Mouse (Mus musculus): ENCODE data around the gene Mylip.

Mylip gene

DNA sequence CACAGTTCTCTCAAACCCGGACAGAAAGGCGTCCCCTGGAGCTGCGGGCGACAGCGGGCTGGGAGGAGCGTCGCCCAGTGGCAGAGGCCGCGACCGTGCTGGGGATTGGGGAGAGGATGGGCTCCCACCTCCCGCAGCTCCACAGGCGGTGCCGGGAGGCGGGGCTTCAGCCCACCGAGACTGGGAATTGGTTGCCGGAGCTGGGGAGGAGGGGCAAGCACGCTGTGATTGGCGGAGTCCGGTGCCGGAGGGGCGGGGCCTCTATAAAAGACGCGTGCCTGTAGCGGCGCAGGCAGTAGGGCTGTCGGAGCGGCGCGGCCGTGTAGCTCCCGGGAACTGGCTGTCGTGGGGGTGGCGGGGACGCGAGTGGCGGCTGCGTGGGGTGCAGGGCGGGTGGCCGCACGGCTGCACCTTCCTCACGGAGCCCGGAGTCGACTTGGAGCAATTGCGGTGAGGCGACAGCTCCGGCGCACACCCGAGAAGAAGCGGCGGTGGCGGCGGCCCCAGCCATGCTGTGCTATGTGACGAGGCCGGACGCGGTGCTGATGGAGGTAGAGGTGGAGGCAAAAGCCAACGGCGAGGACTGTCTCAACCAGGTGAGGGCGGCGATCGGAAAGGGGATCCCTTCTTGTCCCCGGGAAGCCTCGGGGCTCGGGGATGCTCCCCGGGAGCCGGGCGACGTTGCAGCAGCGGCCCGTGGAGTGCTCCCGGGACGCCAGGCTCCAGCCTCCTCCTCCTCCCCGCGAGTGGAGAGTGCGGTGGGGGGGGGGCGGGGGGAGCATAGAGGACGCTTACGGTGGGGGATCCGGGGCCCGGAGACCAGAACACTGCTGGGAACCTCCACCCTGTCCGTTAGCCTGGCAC is at the start of gene Mylip:
Gene Mylip, plus strand, starts transcription at position 295 of the 864 bp plus-strand sequence.
- peak; percentile 91 for DNase-seq (ENCODE audit: low read depth, low spot score)

- DNase-seq (ENCODE audit: low read depth, low spot score), result no peak
Observed at GRCm38 (mm10) chr13:45341991-45342390, 47.6 kb upstream of the Mylip start.

DNA sequence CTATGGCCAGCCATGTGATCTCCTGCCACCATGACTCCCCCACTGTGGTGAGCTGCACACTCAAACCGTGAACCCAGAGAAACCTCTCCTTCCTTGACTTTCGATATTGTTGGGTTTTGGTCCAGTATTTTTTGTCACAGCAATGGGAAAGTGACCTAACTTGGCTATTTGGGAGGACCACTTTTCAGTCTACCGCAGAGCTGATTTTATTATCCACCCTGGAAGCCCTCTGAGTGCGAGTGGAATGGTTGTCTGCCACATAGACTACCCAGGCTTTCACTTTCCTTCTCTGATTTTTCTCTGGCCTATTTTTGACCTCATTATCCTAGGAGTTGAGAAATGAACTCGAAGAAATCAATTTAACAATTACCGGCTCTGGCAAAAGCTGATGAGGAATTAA is 46.0 kb upstream of the Mylip start:
- no peak for DNase-seq (ENCODE audit: low read depth, low spot score)

DNA sequence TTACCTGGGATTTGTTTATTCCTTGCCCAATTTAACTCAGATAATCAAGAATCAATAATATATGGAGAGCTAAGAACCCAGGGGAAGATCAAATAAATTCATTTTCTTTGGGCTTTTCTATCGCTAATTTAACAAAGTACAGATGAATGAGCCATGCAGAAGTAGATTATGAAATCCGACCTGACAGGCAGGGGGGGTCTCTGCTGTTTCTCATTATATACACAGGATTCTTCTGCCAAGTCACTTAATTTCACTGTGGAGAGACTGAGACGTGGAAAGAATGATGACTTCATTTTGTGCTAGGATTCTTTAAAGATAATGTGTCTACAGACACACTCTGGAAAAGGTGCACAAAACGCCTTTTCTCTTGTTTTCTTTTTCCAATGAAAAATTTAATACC is 45.6 kb upstream of the Mylip start:
- DNase-seq (ENCODE audit: low read depth, low spot score), result no peak

DNA sequence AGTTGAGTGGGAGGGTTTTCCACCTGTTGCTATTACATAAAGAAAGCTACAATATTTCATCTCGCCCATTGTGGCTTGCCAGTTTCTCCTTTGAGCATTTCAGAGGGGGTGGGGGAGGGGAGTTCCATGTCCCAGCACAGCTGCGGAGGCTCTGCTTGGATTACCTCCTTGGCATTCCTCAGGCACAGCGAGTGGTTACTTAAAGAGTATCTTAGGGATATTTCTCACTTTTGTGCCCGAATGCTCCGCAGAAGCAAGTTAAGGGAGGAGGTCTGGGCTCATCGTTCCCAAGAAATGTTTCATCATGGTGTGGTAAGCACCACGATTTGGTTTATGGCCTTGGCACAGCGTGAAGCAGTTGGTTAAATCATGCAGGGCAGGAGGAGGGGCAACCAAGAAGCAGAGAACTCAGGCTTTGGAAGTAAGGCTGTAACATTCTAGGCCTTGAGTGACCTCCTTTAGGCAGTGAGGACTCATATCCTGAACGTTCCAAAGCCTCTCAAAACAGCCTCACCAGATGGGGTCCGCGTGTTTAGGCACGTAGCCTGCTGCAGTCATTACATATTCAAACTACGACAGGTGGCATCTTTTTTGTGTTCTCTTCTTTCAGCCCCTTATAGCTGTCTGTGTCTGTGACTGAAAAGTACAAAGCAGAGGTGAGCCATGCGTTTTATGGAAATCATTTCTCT is 43.9 kb upstream of the Mylip start:
- no peak for DNase-seq (ENCODE audit: low read depth, low spot score)

DNA sequence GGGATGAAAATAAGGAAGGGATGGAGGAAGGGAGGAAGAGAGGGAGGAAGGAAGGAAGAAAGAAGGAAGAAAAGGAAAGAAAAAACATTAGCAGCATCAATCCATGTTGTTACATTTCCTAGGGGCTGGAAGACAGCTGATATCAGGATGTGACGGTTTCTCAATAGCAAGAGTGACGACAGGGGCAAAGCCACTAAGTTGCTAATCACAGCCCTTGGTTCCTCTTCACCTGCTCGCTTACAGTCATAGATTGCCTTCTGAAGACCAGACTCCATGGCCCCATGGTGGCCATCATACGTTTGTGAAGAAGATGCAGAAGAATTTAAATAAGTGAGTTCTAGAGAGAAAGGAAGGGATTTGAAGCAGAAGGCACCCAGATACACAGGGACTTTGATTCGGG is 38.1 kb upstream of the Mylip start:
- DNase-seq (ENCODE audit: low read depth, low spot score), result no peak

DNA sequence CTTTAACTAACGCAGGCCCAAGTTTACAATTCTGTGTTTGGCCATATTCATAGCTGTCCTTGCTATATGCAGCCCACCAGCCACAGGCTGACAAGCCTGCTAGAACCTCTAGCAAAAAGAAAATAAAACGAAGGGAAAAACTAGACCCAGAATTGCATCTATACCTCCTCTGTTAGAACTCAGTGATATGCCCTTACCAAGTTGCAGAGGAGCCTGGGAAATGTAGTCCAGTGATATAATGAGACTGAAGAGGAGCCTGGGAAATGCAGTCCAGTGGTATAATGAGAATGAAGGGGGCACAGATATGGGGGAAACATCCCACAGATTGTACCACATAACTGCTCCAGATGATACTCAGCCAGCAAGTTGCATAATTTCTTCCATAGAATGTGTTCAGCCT is 34.7 kb upstream of the Mylip start:
- DNase-seq (ENCODE audit: low read depth, low spot score), result peak; percentile 12

GRCm38 (mm10) chr13:45358208-45358607 is 31.3 kb upstream of the Mylip start:
- no peak for DNase-seq (ENCODE audit: low read depth, low spot score)

DNA sequence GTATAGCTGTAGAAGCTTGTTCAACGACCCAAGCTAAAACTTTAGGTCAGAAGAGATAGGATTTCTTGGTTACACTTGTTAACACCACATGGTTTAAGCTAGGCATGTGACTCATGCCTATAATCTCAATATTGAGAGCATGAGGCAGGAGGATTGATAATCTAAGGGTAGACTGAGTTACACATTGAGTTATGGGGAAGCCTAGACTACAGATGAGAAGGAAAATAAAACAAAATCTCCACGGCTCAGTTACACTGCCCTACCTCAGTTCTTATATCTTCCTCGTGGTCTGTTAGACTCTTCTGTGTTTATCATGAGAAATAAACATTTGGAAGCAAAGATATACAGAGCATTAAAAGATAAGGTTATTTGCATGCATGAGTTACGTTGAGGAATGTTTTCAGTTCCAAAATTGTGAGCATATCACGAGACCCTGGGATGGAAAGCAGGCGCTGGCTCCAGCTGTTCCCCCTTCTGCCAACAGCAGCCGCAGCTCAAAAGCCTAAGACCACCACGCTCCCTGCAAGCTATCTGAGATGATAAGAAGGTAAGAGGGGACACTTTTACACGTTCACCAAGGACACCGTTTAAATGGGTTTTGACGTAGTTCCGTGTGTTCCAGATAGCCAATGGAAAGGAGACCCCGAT is 30.7 kb upstream of the Mylip start:
- no peak for DNase-seq (ENCODE audit: low read depth, low spot score)

DNA sequence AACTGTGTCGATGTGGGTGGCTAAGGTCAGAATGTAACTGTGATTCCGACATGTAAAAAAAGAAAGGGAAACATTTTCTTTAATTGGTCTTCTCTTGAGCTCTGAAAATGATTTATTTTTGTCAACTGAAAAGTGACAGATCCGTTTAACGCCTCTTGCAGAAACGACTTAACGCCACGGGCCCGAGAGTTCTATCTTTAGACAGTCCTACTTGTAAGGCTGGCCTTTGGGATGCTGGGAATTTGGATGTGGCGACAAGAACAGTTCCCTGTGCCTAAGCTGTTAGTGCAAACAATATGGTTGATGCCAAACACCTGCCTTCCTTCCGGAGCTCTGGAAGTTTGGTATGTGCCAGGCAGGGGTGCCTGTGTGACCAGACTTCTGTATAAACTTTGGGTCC is 23.8 kb upstream of the Mylip start:
- DNase-seq (ENCODE audit: low read depth, low spot score), result no peak

GRCm38 (mm10) chr13:45371673-45372072 is 17.9 kb upstream of the Mylip start:
- no peak for DNase-seq (ENCODE audit: low read depth, low spot score)

GRCm38 (mm10) chr13:45372456-45372855 is 17.1 kb upstream of the Mylip start:
- DNase-seq (ENCODE audit: low read depth, low spot score), result no peak

GRCm38 (mm10) chr13:45374846-45375245 is 14.7 kb upstream of the Mylip start:
- DNase-seq (ENCODE audit: low read depth, low spot score), result no peak

- DNase-seq (ENCODE audit: low read depth, low spot score), result no peak
Observed at GRCm38 (mm10) chr13:45382208-45382607, 7.3 kb upstream of the Mylip start.

DNA sequence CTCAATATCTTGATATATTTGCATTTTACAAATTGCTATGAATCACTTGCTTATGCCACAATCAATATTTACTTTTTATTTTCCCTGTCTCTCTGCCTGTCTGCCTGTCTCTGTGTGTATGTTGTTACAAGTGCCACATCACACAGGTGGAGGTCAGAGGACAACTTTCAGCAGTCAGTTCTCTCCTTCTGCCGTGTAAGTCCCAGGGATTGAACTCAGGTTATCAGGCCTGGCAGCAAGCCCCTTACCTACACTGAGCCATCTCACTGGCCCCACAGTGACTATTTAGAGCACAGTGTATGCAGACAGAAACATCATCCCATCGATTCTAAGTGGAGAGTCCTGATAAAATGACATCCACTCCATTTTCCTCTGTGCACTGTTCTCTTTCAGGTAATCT is 4.9 kb upstream of the Mylip start:
- DNase-seq (ENCODE audit: low read depth, low spot score), result no peak

DNA sequence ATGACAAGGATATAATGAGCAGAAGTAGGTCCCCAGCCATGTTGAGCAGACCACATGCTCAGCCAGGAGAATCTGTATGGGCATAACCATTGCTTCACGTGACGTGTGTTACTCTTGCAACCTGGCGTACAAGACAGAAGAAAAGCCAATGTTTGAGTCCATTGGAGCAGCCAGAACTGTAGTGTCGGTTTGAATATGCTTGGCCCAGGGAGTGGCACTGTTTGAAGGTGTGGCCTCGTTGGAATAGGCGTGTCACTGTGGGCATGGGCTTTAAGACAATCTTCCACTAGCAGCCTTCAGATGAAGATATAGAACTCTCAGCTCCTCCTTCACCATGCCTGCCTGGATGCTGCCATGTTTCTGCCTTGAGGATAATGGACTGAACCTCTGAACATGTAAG is 4.0 kb upstream of the Mylip start:
- no peak for DNase-seq (ENCODE audit: low read depth, low spot score)

- no peak for DNase-seq (ENCODE audit: low read depth, low spot score)
Observed at GRCm38 (mm10) chr13:45386253-45386652, 3.3 kb upstream of the Mylip start.

GRCm38 (mm10) chr13:45387231-45387630 is 2.3 kb upstream of the Mylip start:
- DNase-seq (ENCODE audit: low read depth, low spot score), result no peak

DNA sequence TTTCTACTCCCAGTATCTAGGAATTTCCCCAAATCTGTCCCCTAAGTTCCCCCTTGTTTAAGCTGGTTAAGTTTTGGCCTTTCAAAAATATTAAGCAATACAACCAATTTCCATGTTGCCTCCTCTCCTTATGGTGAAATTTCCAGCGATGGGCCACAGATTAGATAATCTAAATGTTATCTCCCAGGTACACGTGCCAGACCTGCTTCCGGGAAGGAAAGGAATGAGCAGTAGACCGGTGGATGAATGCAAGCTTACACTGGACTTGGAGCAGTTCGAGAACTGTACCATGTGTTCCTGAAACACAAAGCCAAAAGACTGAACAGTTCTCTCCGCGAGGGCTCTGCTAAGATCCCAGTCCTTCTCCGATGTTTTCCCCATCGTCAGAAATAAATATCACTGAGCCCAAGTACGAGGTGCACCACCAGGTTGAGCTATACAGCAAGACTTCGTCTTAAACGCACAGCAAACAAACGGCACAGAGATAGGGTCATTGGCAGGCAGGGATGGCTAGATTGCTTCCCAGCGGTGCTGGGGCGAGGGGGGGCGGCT is 1.2 kb upstream of the Mylip start:
- DNase-seq (ENCODE audit: low read depth, low spot score), result no peak

DNA sequence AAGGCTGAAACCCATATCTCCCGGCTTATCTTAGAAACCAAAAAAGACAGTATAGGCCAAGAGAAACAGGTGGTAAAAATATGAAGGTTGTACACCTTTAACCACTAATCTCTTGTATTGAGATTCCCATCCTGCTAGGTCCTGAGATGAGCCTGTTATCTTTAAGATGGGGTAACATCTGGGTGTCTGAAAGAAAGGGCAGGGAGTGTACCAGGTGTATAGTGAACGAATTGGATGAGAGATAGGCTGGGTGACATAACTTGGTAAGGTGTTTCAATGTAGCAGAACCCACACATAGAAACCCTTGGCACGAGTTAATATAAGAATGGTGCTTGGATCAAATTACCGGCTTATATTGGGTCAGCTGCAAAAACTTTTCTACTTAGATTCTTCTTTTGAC is 653 bp upstream of the Mylip start:
- DNase-seq (ENCODE audit: low read depth, low spot score), result no peak

- no peak for DNase-seq (ENCODE audit: low read depth, low spot score)
Observed at GRCm38 (mm10) chr13:45390312-45390961, 895 bp downstream of the Mylip start.

Measured in telencephalon, adult 2 months (tissue).